In genomic region chr10:87058251-87058925, GRCm38 (mm10) we compare ENCODE assay signal across 8 mouse cellular contexts. TPM values are rescaled to one million over a fixed set of nuclear protein-coding genes. Genes with fewer than 3 reads are reported as not detected.
A peak's percentile ranks its signal among the peaks of the same experiment; 100 is the strongest.
DNase-seq lines count a peak whose midpoint lies in the region; ATAC-seq and TF ChIP-seq lines count a peak whose summit lies in the region.
"Had no signal": no experiment of that assay in that cellular context is flagged by ENCODE, and none has a peak within 500 bp of the region (broad histone marks: within the 10 kb centered on the region; RNA-seq: fewer than 3 reads in every experiment).

No protein-coding gene starts in this region.

- DNase-seq in CH12.LX (ENCODE audit: extremely low read depth): peak; percentile 9
- DNase-seq in MN1 (ENCODE audit: low spot score): peak; percentile 91
- peak; percentile 91 for DNase-seq in hindbrain, embryonic 10.5 days (ENCODE audit: low spot score)
- DNase-seq in left cerebral cortex, postnatal 25 days (ENCODE audit: low spot score in 2 of 2): peak; percentile 77 to 81
- DNase-seq in thymus, adult 18-20 months: peak; percentile 50 to 59

- no peak for TF ChIP-seq EP300 in CH12.LX (IDR thresholded peaks at IDR 0.05; ENCODE audit: low read length)

- TF ChIP-seq RAD21 in CH12.LX (IDR thresholded peaks at IDR 0.05; ENCODE audit: low read depth, low read length): no peak

- intact Hi-C loops in left cerebral cortex, postnatal 25 days (cut with DNase I): no loop called here

- no peak for TF ChIP-seq POLR2A in CH12.LX (IDR thresholded peaks at IDR 0.05; ENCODE audit: low read depth, low read length)
- no peak for TF ChIP-seq POLR2A in cortical plate, adult 2 months (IDR thresholded peaks at IDR 0.05; ENCODE audit: extremely low read depth, insufficient read depth, low read length)

- peak overlapping the region in 2 of 3 experiments; percentile 25 to 28 for H3K4me3 ChIP-seq in CH12.LX (replicated peaks in 1 of 3; ENCODE audit: low read depth in 2 of 3, low read length in 2 of 3, poor library complexity in 1 of 3)
- H3K4me3 ChIP-seq in cortical plate, adult 2 months (ENCODE audit: insufficient read depth, low read length): peak overlapping the region; percentile 29
- H3K4me3 ChIP-seq in hindbrain, embryonic 10.5 days: peak overlapping the region; percentile 50
- peak overlapping the region; percentile 49 for H3K4me3 ChIP-seq in midbrain, embryonic 15.5 days

- WGBS in hindbrain, embryonic 10.5 days: under 1% methylated on average over 34 of the region's 34 CpGs
- 0% methylated on average over 34 of the region's 34 CpGs for WGBS in midbrain, embryonic 15.5 days

- no peaks in the 10 kb centered on the region for H3K9me3 ChIP-seq in CH12.LX (replicated peaks; ENCODE audit: low read length)
- H3K9me3 ChIP-seq in hindbrain, embryonic 10.5 days: no peaks in the 10 kb centered on the region
- H3K9me3 ChIP-seq in midbrain, embryonic 15.5 days: no peaks in the 10 kb centered on the region

- H3K27ac ChIP-seq in CH12.LX (ENCODE audit: insufficient read depth, low read depth): no peak overlapping the region
- H3K27ac ChIP-seq in cortical plate, adult 2 months (ENCODE audit: insufficient read depth, low read length): 0 out of 2 replicates have a peak overlapping the region, but pooled peaks have one; percentile 4
- H3K27ac ChIP-seq in hindbrain, embryonic 10.5 days: peak overlapping the region; percentile 86
- peak overlapping the region; percentile 84 for H3K27ac ChIP-seq in midbrain, embryonic 15.5 days

- in situ Hi-C loops in CH12.LX (cut with MboI; ENCODE audit: low pct_ligation_motif_present, low pct_unique_long_range_greater_than_20kb, low sequenced_read_pairs): no loop called here

- ATAC-seq in midbrain, embryonic 15.5 days (replicated peaks): peak; percentile 97

- H3K79me2 ChIP-seq in CH12.LX (replicated peaks; ENCODE audit: control insufficient read depth, extremely low read depth, insufficient read depth, poor library complexity, severe bottlenecking): no peaks in the 10 kb centered on the region

- TF ChIP-seq CTCF in CH12.LX (conservative IDR thresholded peaks at IDR 0.05 in 1 of 2, IDR thresholded peaks at IDR 0.05 in 1 of 2; ENCODE audit: low read depth in 2 of 2, low read length in 2 of 2): no peak
- no peak for TF ChIP-seq CTCF in cortical plate, adult 2 months (IDR thresholded peaks at IDR 0.05; ENCODE audit: extremely low read depth, insufficient read depth, low read length)

- dilution Hi-C loops in CH12.LX (cut with MboI; ENCODE audit: extremely low pct_ligation_motif_present, extremely low pct_unique_long_range_greater_than_20kb, low sequenced_read_pairs): no loop called here

- H3K9ac ChIP-seq in CH12.LX (ENCODE audit: insufficient read depth, low read depth): no peak overlapping the region
- H3K9ac ChIP-seq in midbrain, embryonic 15.5 days: peak overlapping the region; percentile 50

- H3K36me3 ChIP-seq in CH12.LX (replicated peaks in 1 of 2; ENCODE audit: control insufficient read depth in 1 of 2, insufficient read depth in 1 of 2, low read length in 1 of 2): no peaks in the 10 kb centered on the region
- H3K36me3 ChIP-seq in hindbrain, embryonic 10.5 days: no peaks in the 10 kb centered on the region
- H3K36me3 ChIP-seq in midbrain, embryonic 15.5 days (replicated peaks): no peaks in the 10 kb centered on the region

- H3K4me2 ChIP-seq in CH12.LX (ENCODE audit: insufficient read depth, low read depth, poor library complexity, severe bottlenecking): peak overlapping the region; percentile 54
- peak overlapping the region; percentile 74 for H3K4me2 ChIP-seq in midbrain, embryonic 15.5 days

- no peaks in the 10 kb centered on the region for H3K27me3 ChIP-seq in CH12.LX (replicated peaks)
- peaks cover 42% of the 10 kb centered on the region for H3K27me3 ChIP-seq in hindbrain, embryonic 10.5 days (ENCODE audit: insufficient read depth, poor library complexity, severe bottlenecking)
- H3K27me3 ChIP-seq in midbrain, embryonic 15.5 days (replicated peaks): no peaks in the 10 kb centered on the region; the same call in 1 of the 2 replicates

- no peaks in the 10 kb centered on the region; a peak in 1 of 4 replicates for H3K4me1 ChIP-seq in CH12.LX (ENCODE audit: control insufficient read depth in 1 of 2, insufficient read depth in 2 of 2)
- peaks cover 2% of the 10 kb centered on the region; the same call in 1 of the 2 replicates for H3K4me1 ChIP-seq in cortical plate, adult 2 months (ENCODE audit: control insufficient read depth, insufficient read depth, low read length)
- H3K4me1 ChIP-seq in hindbrain, embryonic 10.5 days (replicated peaks): peaks cover 25% of the 10 kb centered on the region
- H3K4me1 ChIP-seq in midbrain, embryonic 15.5 days: peaks cover 16% of the 10 kb centered on the region

TF ChIP-seq in CH12.LX, 34 proteins besides CTCF, POLR2A, EP300 and RAD21:
- no peak for TF ChIP-seq KAT2A (IDR thresholded peaks at IDR 0.05; ENCODE audit: insufficient replicate concordance, low read length)
- TF ChIP-seq RCOR1 (conservative IDR thresholded peaks at IDR 0.05; ENCODE audit: low read depth, low read length): no peak
- TF ChIP-seq MAX (IDR thresholded peaks at IDR 0.05; ENCODE audit: low read length): no peak
- TF ChIP-seq TCF12 (IDR thresholded peaks at IDR 0.05; ENCODE audit: low read depth, low read length): no peak
- no peak for TF ChIP-seq JUN (IDR thresholded peaks at IDR 0.05; ENCODE audit: insufficient read depth, low read depth, low read length)

RNA-seq across cellular contexts. Expression of gene 1700113H08Rik, which starts 0.5 kb away (rescaled TPM):
- total RNA-seq in CH12.LX (2012; rRNA removed): not detected in 2 replicates
- total RNA-seq in CH12.LX (2014; rRNA removed): not detected in 2 replicates
- polyA plus RNA-seq in CH12.LX (2012; ENCODE audit: insufficient read length, low read depth): not detected in 2 replicates
- polyA plus RNA-seq in cortical plate, adult 2 months (2012; rRNA removed): not detected in 2 replicates
- polyA plus RNA-seq in hindbrain, embryonic 10.5 days (2016; fragmentation: Nextera tagmentation; extraction: Ambion mirVana): 0.18 and 0.21 TPM in 2 replicates
- total RNA-seq in left cerebral cortex, postnatal 25 days (2021): not detected
- polyA plus RNA-seq in midbrain, embryonic 15.5 days (2015; fragmentation: Nextera tagmentation; extraction: Ambion mirVana): 0.23 TPM in 1 of 2 replicates, not detected in the other
- total RNA-seq: liver, adult 2 months had no signal
- polyA plus RNA-seq: liver, adult 2 months had no signal

RNA-seq across cellular contexts. Expression of gene Stab2, which starts 50.6 kb away (rescaled TPM):
- not detected in 2 replicates for total RNA-seq in CH12.LX (2012; rRNA removed)
- not detected in 2 replicates for total RNA-seq in CH12.LX (2014; rRNA removed)
- 0.09 and 0.12 TPM in 2 replicates for polyA plus RNA-seq in CH12.LX (2012; ENCODE audit: insufficient read length, low read depth)
- polyA plus RNA-seq in cortical plate, adult 2 months (2012; rRNA removed): 0.23 and 0.25 TPM in 2 replicates
- polyA plus RNA-seq in hindbrain, embryonic 10.5 days (2016; fragmentation: Nextera tagmentation; extraction: Ambion mirVana): 0.13 and 0.27 TPM in 2 replicates
- total RNA-seq in left cerebral cortex, postnatal 25 days (2021): under 1 TPM; 0.43 to 0.66 TPM
- 0.18 and 0.26 TPM in 2 replicates for polyA plus RNA-seq in midbrain, embryonic 15.5 days (2015; fragmentation: Nextera tagmentation; extraction: Ambion mirVana)

Comparison
In these comparisons a context has a peak if more than half of its experiments do, and no peak if none do; other contexts are left out.
1. DNase-seq: peak in every context shown above with its lines; median percentile 91 in MN1; 91 in hindbrain, embryonic 10.5 days; 79 in left cerebral cortex, postnatal 25 days; 54 in thymus, adult 18-20 months; 9 in CH12.LX.